Mouse (Mus musculus) adrenal gland, adult 8-10 months (tissue): ENCODE measurements around the gene Tmem91. TPM values are rescaled to one million over a fixed set of nuclear protein-coding genes. Genes with fewer than 3 reads are reported as not detected.

Experiments used
- DNase-seq: peaks from one replicate; pipeline ENCODE4 v3.0.0; 2022
- total RNA-seq, 4 experiments: library from RNA; stranded (reverse); gene quantifications; 2 replicates each; pipeline ENCODE4 v1.2.4; 2022

The Tmem91 gene
- total RNA-seq, 4 experiments from 2014 or later = 0.77 TPM; not detected in 3

DNA sequence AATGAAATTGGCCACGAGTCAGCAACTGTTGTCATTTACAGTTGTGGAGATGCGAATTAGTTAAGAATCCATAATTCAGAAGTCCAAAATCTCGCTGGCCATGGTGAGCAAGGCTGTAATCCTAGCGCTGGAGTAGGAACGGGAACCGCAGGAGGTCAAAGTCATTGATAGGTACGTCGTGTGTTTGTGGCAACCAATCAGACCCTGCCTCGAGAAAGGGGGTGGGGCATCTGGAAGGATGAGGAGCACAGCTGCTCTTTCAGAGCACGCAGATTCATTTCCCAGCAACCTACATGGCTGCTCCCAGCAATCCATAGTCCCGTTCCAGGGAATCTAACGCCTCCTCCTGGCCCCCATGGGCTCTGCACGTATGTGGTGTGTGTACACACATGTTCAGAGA, 24.9 kb upstream of the Tmem91 start:
- no peak for DNase-seq

DNA sequence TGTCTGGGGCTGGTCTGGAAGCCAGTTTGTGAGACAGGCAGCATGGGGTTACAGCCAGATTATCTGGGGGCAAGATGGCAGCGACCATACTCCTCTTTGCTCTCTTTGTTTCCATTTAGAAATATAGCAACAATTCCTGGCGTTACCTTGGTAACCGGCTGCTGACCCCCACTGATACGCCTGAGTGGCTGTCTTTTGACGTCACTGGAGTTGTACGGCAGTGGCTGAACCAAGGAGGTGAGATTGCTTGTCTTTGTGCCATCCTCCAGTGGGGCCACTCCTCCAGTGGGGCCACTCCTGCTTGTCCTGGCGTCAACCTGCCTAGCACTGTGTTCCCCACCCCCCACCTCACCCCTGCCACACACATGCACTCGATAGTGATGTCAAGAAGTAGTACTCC, 19.1 kb upstream of the Tmem91 start:
- no peak for DNase-seq

DNA sequence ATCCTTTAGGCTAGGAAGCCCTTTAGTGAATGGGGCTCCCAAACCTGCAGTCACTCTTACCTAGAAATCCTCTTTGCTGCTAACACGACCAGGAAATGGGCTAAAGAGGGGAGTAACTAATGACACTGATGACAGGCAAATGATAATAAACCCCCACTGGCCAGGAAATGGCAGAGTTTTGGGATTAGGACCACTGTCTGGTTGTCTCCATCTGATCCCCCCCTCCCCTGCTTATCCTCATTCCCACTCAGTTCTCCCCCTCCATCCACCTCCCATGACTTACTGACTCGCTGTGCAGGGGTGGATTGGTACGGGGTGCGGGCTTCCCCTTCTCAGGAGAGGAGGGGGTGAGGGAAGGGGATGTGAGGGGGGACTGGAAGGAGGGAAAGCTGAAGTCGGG, 15.1 kb upstream of the Tmem91 start:
- DNase-seq = no peak

DNA sequence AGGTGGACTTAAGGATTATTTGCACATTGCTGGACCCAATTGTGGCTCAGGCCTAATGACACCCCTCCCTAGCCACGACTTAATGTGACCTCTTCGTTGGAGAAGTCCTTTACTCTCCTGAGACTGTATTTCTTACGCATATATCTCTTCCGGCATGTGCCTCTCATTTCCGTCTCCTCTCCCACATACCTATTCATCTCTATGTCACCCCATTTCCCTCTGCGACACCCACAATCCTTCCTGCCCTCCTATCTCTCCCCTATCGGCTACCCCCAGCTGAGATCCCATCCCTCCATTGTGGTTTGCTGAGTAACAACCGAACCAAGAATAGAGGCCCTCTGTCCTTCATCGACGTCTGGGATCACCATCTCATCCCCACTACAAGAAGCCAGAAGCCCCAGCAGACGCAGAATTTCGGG, 14.6 kb upstream of the Tmem91 start:
- DNase-seq = no peak

DNA sequence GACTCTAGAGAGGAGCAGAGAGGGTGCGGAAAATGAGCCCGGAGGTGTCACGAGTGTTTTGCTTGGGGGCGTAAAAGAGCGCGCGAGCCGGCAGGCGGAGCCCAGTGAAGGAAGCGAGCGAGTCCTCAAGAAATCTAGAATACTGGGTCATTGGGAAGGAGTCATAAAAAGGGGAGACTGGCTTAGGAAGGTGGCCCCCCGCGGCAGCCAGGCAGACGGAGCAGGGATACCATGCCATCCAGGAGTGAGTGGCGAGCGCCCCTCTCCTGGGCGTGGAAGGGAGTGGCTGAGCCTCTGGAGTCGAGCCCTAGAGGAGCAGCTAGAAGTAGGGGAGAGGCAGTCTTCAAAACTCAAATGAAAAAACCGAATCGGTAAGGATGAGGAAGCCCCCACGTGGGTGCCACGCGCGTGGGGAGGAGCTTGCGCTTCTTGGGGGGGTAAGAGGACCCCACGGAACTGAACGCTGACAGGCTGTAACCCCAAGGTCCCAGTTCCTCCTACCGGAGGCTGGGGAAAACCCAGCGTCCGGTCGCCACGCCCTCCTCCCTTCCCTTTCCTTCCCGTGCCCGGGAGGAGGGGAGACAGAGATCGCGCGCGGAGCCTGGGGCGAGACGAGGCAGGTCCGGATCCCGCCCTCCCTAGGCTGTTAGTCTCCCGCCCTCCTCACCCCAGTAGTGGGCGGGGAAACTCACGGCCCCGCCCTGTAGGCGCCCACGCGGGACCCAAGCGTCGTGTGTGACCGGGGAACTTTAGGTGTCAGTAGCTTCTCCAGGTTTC, 14.0 kb upstream of the Tmem91 start:
- peak; percentile 76 for DNase-seq

DNA sequence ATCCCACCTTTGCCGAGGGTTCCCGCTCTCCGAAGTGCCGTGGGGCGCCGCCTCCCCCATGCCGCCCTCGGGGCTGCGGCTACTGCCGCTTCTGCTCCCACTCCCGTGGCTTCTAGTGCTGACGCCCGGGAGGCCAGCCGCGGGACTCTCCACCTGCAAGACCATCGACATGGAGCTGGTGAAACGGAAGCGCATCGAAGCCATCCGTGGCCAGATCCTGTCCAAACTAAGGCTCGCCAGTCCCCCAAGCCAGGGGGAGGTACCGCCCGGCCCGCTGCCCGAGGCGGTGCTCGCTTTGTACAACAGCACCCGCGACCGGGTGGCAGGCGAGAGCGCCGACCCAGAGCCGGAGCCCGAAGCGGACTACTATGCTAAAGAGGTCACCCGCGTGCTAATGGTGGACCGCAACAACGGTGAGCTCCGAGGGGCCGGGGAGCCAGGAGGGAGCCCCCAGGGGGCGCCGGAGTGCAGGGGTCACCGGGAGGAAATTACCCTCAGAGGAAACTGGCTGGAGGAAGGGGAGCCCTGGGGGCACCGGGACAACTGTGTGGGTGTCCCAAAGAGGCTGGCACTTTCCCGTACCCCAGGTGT, 12.9 kb upstream of the Tmem91 start:
- no peak for DNase-seq

DNA sequence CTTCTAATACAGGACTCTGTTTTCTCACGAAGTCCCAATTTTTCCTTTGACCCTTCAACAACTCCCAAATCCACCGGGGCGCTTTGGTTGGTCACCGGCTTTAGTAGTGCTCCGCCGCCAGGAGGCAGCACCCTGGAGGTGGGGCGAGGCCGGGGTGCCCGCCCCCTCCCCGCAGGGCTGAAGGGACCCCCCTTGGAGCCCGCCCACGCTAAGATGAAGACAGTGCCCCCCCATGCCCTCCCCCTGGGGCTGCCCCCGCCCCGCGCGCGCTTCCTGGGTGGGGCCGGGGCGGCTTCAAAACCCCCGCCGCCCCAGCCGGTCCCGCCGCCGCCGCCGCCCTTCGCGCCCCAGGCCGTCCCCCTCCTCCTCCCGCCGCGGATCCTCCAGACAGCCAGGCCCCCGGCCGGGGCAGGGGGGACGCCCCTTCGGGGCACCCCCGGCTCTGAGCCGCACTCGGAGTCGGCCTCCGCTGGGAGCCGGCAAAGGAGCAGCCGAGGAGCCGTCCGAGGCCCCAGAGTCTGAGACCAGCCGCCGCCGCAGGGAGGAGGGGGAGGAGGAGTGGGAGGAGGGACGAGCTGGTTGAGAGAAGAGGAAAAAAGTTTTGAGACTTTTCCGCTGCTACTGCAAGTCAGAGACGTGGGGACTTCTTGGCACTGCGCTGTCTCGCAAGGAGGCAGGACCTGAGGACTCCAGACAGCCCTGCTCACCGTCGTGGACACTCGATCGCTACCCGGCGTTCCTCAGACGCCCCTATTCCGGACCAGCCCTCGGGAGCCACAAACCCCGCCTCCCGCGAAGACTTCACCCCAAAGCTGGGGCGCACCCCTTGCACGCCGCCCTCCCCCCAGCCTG, 11.9 kb upstream of the Tmem91 start, which contains the start of gene Tgfb1:
Gene Tgfb1, plus strand, starts transcription at position 323 of the 852 bp plus-strand sequence.
- peak; percentile 66 for DNase-seq

DNA sequence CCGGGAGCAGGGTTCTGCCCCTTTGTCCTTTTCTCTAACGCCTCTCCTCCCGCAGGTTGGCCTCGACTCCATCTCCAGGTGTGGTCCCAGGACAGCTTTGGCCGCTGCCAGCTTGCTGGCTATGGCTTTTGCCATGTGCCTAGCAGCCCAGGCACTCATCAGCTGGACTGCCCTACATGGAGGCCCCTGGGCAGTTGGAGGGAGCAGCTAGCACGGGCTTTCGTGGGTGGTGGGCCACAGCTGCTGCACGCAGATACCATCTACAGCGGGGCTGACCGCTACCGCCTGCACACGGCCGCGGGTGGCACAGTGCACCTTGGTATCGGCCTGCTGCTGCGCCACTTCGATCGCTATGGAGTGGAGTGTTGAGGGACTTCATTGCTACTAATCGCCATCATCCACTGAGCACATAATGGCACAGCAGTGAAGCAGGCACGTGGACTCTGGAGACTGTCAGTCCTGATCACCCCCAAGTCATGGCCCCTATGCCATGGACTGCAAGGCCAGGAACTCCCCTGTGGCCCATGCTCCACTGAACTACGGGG, 11.0 kb upstream of the Tmem91 start:
- no peak for DNase-seq

DNA sequence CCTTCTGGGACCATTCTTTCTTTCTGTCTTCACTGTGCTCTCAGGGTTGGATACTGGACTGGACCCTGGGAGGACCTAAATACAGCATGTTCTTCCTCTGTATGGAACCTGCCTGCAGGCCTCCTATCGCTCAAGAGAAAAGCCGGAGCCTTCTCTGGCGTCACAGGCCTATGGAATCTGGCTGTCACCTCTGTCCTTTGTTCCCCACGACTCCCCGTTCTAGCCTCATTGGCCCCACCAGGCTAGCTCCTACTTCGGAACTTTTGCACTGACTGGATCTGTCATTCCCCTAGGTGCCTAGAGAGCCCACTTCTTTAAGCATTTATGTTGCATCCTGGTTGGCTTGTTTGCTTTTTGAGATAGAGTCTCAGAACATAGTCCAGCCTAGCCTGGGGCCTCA, 9.7 kb upstream of the Tmem91 start:
- DNase-seq = no peak

DNA sequence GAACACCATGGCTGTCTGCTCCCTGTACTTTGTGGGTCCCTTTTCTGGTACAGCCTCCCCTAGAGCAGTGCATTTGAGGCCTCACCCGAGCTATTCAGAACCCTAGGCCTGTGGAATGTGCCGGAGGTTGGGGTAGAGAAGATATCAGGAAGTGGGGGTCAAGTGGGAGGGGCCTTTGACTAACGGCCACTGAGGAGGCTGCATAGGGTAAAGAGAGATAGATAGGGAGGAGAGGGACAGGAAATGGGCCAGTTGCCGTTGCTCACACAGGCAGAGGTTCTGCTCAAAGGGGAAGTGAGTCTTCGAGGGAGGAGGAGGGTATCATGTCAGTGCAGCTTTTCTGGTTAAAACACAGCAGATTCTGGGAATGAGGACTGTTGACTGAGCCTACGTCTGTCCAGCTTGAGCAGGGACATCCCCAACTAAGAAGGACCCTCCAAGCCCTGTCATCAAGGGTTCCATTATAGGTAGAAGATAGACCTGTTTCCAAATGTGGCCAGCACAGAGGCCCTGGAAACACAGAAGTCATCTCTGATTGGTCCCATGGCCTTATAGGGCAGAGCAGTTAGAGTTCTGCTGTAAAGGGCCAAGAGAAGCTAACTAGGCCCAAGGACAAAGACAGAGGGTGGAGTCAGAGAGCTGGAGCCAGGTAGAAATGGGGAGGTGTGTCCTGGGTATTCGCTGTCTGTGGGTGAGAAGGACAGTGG, 8.7 kb upstream of the Tmem91 start:
- no peak for DNase-seq

DNA sequence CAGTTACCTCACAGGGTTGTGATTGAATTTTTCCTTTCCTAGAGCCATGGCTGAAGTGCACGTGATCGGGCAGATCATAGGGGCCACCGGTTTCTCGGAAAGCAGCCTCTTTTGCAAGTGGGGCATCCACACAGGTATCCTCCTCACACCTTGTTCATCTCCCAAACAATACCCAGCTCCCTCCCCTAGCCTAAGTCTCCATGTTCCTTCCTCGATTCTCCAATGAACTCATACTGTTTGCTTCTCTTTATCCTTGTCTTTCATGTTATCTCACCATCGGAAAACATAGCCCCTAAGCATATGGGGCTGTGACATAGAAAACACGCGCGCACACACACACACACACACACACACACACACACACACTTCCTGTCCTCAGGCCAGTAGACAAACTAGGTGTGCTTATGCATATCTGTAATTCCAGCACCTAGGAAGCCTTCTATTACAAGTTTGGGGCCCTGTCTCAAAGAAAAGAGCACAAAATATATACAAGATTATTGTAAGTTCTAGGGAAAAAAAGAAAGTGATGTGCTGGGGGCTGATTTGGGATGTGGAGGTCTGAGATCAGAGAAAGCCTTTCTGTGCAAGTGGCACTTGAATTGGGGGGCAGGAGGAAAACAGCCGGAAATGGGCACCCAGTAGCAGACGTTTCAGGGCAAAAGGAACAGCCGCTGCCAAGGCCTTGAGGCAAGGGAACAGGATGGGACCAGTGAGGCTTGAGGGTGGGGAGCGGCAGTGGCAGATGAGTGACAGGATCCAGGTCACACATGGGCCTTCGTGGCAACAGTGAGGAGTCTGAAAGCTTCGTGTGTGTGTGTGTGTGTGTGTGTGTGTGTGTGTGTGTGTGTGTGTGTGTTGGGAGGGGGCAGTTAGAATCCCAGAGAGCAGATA, 6.6 kb upstream of the Tmem91 start:
- DNase-seq = no peak

DNA sequence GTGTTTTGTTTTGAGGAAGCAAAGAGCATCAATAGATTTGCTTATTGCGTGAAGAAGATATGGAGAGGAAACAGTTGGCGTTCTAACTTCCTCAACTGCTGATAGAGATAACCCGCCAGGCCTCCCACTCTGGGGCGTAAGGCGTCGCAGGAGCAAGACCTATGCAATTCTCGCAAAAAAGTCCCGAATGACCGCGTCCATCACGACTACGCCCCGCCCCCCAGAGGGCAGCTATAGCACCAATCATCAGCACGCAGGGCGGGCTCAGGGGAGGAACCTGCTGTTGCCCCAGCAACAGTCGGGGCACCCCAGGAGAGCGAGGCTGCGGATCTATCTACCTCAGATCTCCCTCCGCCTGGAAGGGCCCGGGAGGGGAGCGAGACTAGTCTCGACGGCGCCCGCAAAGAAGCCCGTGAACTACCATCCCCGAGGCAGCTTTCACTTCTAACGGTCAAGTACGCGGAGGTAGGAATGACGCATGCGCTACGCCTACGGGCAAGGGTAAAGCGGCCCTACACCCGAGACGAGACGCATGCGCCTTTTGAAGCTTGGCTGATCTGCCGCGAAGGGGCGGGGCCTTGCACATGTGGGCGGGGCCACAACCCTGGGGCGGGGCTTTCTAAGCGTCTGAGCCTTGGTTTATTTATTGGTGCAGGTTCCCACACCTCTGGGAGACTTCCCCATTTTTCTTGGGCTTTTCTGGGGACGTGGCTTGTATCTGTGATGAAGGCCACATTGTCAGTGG, 5.7 kb upstream of the Tmem91 start, which contains the start of gene B9d2:
Gene B9d2, plus strand, starts transcription at position 267 of the 745 bp plus-strand sequence.
- peak; percentile 94 for DNase-seq

DNA sequence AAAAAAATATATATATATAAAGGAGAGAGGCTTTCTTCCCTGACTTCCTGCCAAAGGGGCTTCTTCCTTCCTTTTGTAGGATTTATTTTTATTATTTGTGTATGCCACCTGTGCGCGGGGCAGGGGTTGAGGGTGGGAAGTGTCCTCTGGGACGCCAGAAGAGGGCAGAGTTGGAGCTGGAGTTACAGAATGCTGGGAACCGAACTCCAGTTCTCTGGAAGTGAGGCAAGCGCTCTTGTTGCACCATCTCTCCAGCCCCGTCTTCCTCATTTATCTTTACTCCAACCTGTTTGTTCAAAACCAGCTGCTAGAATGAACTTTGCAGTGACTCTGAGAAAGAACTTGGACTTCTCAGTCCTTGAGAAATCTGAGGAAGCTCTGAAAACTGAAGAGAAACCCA, 5.0 kb upstream of the Tmem91 start:
- no peak for DNase-seq

DNA sequence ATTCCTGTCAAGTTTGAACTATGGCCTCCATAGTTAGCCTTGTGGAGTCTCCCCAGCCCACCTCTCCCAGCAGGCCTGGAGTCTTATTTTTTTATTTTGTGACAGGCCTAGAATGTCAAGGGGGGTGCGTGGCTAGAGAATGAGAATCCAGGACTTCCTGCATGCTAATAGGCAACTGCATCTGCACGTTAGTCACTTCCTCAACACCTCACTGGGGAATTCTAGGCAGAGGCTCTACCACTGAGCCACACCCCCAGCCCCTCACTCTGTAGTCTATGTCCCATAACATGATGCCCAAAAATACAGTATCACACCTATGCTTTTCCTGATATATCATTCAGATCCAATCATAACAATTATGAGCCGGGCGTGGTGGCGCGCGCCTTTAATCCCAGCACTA, 2.0 kb upstream of the Tmem91 start:
- DNase-seq = no peak

DNA sequence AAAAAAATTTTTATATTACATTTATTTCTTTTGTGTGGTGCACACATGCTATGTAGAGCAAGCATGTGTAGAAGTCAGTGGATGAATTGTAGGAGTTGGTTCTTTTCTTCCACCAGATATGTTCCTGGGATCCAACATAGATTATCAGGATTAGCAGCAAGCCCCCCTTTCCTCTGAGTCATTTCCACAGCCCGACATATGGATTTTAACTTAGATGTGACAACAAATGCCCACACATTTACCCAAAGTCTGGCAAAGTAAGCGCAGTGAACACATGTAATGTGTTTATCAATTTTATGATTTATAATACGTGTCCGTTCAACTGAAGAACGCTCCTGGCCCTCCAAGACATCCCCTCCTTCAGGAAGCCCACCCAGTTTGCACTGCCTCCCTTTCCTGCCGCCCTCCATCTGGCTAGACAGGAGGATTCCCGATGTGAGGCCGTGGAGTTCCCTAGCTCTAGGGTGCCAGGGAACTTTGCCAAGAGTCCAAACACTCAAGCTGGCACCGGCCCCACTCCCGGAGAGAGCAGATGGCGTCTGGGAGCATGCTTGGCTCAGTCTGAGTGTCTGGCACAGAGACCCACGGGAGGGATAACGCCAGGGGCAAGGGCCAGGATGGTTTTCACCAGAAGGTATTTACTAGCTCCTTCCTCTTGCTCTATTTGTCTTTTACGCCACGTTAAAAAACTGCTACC, 1.3 kb upstream of the Tmem91 start:
- DNase-seq = peak; percentile 53

DNA sequence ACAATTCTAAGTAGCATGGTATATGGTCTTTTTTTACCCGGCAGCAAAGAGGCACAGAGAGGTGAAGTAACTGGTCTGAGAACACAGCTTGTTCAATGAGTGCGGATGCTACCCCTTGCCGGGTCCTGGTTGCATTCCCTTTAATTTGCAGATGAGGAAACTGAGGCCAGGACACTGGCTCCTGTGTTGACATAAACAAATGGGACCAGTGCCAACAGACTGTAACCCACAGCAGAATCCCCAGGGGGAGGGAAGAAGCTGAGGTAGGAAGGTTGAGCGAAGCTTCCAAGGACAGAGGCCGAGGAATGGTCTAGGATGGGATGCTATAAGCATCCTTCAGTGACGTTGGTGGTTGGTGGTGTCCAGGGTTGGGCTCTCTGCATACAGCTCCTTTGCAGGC, 439 bp upstream of the Tmem91 start:
- DNase-seq = no peak

DNA sequence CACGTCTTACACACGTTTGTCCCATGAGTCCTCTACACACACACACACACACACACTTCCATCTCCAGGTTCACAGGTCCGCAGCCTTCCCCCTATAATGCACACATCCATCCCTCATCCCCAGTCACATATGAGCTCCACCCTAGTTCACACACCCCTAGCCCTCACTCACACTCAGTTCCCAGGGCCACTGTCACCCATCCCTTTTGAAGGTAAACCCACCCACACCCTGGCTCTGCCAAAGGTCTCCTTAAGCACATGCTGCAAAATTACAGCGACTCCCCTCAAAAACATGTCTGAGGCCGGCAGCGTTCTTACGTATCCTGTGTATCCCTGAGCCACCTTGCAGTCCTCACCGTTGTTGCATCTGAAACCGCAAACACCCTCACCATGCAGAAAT, 669 bp downstream of the Tmem91 start:
- no peak for DNase-seq

DNA sequence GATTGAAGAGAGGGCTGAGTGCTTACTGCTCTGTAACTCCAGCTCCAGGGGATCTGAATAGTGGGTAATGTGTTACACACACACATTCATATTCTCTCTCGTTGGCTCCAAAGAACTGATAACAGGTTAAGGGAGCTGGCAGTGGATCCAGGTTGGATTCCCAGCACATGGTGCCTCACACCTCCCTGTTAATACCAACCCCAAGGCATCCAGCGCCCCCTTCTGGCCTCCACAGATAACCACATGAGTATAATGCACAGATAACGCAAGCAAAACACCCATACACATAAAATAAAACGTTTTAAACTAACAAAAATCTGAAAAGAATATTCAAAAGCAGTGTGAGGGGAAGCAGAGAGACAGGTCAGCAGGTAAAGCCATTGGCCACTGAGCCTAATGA, 2.5 kb downstream of the Tmem91 start:
- no peak for DNase-seq

DNA sequence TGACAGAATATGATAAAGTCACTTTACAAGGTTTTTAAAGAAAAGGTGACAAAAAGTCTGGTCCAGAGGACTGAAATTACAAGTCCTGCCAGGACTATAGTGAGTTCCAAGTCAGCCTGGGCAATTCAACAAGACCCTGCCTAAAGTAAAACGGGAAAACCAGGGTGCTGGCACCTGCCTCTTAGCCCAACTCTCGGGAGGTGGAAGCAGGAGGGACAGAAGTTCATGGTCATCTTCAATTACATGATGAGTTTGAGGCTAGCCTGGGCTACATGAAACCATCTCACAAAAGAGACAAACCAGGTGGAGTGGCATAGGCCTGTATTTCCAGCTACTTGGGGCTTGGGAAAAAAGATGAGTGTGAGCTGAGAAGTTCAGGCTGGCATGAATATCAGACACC, 3.3 kb downstream of the Tmem91 start:
- DNase-seq = no peak

DNA sequence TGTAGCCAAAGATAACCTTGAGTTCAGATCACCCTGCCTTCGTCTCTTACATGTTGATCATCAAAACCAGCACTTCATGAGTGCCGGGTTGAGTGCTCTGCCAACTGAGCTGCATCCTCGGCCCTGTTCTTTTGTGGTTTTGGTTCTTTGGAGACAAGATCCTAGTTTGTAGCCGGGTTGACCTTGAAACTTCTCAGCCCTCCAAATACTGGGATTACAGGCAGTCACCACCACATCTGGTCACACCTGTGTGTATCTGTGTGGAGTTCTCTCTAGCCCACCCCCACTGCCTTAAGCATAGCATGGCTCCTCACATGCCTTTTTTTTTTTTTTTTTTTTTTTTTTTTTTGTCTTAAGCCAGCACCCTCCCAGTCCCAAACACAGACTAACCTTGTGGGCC, 4.9 kb downstream of the Tmem91 start:
- no peak for DNase-seq
